Mouse (Mus musculus) activated CD4-positive, CD25-positive, alpha-beta regulatory T cell, adult 4 months (primary cell): ENCODE data around the gene Htra1. TPM values are rescaled to one million over a fixed set of nuclear protein-coding genes. Genes with fewer than 3 reads are reported as not detected.

Source experiments
- ATAC-seq: one replicate; pipeline ENCODE4 v1.8.0; 2017
- polyA plus RNA-seq, 2 experiments: library from polyadenylated mRNA; unstranded; fragments of 100-300 nt; shearing (Covaris generic); gene quantifications; one replicate each; pipeline ENCODE4 v1.2.1; 2017

The Htra1 gene
- polyA plus RNA-seq, 2 experiments from 2014 or later, result 0.21 TPM; not detected in 1

GRCm38 (mm10) chr7:130968537-130968936 is 32.6 kb downstream of the Htra1 start:
- no peak for ATAC-seq

DNA sequence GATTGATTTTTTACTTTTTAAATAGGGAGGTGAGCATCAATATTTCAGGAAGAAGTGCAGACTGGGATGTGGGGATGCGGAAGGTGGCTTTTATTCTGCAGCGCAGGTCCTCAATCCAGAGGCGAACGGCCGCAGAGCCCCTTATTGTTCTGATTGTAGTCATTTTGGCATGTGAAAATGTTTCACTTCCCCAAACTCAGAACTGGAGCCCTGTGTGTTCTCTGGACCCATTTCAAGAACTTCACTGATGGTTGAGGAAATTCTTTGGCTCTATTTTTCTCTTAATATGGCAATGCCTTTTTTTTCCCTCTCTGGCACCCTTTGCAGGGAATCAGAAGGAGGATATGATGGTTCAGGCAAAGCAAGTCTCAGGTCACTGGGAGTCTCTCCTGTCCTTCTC is 33.2 kb downstream of the Htra1 start:
- ATAC-seq, result no peak

- ATAC-seq, result no peak
Measured at GRCm38 (mm10) chr7:130969507-130969906, 33.6 kb downstream of the Htra1 start.

DNA sequence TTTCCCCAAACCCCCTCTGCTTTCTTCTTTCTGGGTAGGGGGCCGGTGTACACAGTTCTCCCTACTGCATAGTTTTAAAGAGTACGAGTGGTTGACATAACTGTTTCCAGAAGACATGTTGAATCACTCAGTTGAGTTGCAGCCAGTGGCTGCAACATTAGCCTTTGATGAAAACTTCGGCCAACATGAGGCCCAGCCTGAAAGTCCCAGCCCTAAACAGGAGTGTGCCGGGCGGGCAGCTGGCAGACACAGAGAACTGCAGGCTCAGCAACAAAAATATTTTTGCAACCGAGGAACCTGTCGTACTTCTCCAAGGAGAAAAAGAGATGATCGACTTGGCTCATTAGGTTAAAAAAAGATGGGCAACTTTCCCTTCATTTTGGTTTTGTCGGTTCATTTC is 36.9 kb downstream of the Htra1 start:
- no peak for ATAC-seq

GRCm38 (mm10) chr7:130976305-130976935 is 40.5 kb downstream of the Htra1 start:
- ATAC-seq, result no peak

- no peak for ATAC-seq
Measured at GRCm38 (mm10) chr7:130977794-130978521, 42.0 kb downstream of the Htra1 start.

DNA sequence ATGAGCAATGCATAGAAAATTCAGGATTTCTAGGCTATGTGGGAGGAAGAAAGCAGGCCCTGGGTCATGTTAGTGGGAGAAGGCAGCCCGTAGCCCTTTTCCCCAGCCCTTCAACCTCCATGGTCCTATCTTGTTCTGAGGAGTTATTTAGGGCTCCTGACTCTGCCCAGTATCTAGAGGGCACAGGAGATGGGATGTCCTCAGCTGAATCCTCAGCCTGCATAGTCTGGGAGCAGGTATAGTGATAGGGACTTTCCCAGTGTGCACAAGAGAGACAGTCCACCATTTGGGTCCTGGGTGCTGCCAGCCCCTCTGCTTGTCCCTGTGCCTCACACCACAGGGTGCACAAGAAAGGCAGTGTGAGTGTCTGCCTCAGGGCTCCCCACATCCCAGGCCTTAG is 42.6 kb downstream of the Htra1 start:
- ATAC-seq, result no peak

DNA sequence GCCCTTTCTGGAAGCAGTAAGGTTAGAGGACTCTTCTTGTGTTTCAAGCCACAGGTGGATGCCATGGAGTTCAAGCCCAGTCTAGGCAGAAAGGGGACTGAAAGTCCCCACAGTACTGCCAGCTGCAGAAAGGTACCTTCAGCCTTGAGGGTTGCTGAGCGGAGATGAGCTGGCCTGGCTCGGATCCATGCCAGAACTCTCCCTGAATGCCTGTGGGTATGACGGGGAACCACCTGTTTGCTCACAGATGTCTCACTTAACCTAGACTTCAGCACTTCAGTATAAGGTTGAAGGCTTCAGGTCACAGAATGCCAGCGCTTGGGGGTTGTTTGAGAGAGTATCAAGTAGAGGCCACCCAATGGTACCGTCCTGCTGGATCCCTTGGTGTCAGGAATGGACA is 44.2 kb downstream of the Htra1 start:
- no peak for ATAC-seq

GRCm38 (mm10) chr7:130982371-130982770 is 46.5 kb downstream of the Htra1 start:
- no peak for ATAC-seq

DNA sequence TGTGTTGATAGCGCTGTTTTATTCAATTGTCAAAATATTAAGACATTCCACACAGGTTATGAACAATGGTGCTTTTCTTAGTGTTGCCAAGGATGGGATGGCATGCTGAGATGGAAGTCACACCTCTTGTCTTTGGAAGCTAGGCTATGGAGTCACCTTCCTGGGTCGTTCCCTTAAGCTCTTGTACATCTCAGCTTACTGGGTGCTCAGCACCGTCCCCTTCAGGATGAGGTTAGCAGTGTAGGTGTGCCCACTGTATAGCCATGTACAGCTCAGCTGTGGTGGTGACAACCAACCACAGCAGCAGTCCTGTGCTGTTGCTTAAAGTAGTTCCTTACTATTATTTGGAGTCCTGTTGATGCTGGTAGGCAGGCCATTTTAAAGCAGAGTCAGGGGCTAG is 47.0 kb downstream of the Htra1 start:
- no peak for ATAC-seq

DNA sequence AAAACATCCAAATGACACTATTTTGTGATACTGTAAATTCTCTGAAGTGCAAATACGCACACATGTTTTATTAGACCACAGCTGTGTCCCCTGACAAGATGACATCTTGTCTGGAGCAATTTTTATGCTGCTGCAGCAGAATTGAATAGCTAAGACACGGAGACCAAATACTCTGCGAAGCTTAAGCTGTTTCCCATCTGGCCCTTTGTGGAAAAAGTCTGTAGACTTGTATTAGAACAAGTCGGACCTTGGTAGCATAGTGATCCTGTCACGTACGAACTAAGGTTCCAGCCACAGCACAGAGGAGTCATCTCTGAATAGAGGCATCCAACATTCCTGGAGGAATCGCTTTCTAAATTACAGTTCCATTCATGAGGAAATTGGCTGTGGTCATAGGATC is 48.4 kb downstream of the Htra1 start:
- ATAC-seq, result no peak

DNA sequence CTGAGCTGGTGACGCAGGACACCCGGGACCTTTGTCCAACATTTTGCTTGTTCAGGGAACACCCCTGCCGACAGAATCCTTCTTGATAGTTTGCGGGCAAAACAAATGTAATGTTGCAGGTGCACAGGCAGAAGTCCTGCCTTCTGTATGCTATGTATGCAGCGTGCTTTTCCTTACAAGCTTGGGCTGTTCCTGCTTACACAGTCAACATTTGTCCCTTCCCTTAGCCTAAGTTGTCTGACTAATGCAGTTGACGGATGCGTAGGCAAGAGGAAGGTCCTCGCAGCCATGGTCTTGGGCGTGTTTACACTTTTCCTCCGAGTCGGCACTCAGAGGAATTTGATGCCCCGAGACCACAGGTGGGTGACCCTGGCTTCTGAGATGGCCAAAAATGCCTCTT is 49.3 kb downstream of the Htra1 start:
- no peak for ATAC-seq

GRCm38 (mm10) chr7:130985716-130986115 is 49.8 kb downstream of the Htra1 start:
- ATAC-seq, result no peak

GRCm38 (mm10) chr7:130988146-130988545 is 52.2 kb downstream of the Htra1 start:
- no peak for ATAC-seq

- ATAC-seq, result no peak
Measured at GRCm38 (mm10) chr7:130989371-130989770, 53.5 kb downstream of the Htra1 start.

- ATAC-seq, result no peak
Measured at GRCm38 (mm10) chr7:130991174-130991789, 55.4 kb downstream of the Htra1 start.

GRCm38 (mm10) chr7:130993907-130994306 is 58.0 kb downstream of the Htra1 start:
- no peak for ATAC-seq

GRCm38 (mm10) chr7:131001976-131002726 is 66.2 kb downstream of the Htra1 start:
- ATAC-seq, result no peak

DNA sequence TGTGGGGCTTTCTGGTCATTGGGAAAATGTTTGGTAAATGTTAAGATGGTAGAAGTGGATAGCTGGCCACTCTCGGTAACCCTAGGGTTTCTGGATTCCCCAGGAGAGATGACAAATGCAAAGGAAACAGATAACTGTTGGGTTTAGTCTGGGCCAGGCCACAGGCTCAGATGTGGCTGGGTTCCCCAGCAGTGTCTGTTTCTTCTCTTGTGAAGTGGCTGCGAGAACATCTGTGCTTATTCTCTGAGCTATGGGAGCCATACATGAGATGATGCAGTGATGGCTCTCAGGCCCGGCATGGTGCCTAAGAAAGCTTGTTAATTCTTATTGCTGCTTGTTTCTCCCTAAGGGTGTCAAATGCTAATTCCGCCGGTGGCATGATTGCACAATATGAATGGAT is 68.2 kb downstream of the Htra1 start:
- no peak for ATAC-seq

DNA sequence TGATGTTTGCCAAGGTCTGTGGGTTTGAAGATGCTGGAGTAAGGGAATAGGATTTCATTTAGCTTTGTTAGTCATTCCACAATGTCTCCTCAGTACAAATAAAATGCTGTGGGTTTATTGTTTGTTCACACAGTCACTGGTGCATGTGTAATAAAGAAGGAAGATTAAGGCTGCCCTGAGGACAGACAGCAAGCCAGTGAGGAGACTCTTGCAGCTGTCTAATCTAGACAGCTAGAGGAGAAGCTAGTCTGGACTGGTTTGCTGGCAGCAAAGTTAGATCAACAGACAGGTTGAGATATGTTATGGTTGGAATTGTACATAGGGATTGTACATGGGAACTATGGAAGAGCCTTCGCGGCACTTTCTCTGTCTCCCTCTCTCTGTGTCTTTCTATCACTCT is 71.3 kb downstream of the Htra1 start:
- no peak for ATAC-seq

DNA sequence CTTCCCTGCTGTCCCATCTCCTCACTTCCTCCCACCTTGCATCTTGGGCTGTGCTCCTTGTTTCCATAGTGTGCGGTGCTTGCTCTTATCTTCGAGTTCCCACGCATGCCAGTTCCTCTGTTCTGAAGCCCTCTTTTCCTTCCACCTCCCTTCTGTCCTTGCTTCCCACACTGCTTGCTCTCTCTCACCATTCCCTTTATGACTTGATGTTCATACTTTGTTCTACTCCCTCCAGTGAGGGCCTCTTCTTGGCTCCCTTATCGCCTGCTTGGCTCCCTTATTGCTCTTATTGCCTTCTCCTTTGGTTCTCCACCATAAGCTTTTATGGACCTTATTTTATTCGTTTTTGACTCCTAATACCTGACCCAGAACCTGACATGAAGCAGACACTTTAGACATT is 73.3 kb downstream of the Htra1 start:
- ATAC-seq, result no peak

DNA sequence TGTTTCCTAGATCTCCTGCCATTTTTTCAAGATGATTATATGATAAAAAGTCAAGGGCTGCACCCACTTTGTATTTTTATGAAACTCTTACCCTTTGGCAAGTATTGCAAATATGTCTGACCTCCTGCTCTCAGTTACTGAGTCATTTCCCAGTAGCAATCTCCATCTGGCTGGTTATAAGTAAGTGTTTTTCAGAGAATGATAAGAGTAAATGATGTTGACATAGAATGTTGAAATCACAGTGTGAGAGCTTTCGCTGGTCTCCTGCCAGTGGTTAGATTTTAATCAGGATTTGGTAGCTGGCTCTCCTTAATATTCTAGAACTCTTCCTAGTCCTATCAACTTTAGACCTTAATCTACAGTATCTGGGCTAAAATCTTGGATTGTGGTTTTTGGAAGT is 76.0 kb downstream of the Htra1 start:
- ATAC-seq, result no peak

DNA sequence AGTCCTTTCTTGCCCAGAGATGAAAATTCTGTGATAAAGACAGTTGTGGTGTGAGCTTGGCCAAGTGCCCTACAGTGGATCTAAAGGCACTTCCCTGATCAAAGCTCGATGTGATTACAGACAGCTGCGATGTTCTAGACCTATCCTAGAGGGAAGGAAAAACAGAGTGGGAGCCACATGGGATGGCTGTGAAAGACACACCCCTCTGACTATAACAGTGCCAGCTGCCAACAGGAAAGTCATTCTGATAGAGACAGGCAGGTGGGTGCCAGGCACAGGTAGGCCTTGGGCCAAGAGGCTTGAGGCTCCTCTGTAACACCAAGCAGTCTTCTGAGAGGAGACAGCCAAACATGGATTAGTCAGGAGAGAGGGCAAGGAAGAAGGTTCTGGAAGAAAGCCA is 83.3 kb downstream of the Htra1 start:
- no peak for ATAC-seq
